Comparison of ENCODE assay signal across 26 mouse cellular contexts in the genomic region with DNA sequence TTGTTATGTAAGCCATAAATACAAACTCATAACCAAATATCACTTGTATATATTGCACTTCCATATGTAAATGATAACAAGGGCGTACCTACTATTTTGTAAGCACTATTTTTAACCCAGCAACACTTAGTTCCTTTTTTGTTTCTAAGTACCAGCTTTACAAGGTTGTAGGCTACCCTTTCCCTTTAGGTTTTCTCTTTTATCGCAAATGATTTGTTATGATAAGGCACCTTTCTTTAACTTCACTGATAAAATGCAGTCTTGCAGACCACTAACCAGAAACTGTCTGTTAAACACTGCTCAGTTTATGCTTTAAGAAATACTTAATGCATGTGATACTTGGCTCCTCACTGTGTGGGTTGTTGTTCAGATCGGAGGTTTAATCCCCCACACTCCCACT.
"Had no signal": no experiment of that assay in that cellular context is flagged by ENCODE, and none has a peak within 500 bp of the region (broad histone marks: within the 10 kb centered on the region; RNA-seq: fewer than 3 reads in every experiment).

No protein-coding gene starts in this region.

- H3K36me3 ChIP-seq: embryonic facial prominence, embryonic 10.5 days; embryonic facial prominence, embryonic 12.5 days; embryonic facial prominence, embryonic 13.5 days; embryonic facial prominence, embryonic 15.5 days; forebrain, embryonic 10.5 days; forebrain, embryonic 12.5 days; forebrain, embryonic 15.5 days; heart, embryonic 10.5 days had no signal

- H3K27ac ChIP-seq: embryonic facial prominence, embryonic 10.5 days; embryonic facial prominence, embryonic 12.5 days; embryonic facial prominence, embryonic 13.5 days; embryonic facial prominence, embryonic 15.5 days; forebrain, embryonic 10.5 days; forebrain, embryonic 12.5 days; forebrain, embryonic 13.5 days; forebrain, embryonic 15.5 days; gastrocnemius, adult 2 months; heart, adult 2 months; heart, embryonic 10.5 days had no signal

- DNase-seq: cerebellum, adult 9-11 months; cerebellum, postnatal 10 days; cerebellum, postnatal 14 days; cerebellum, postnatal 25 days; cerebellum, postnatal 36 days; embryo, embryonic 11 days; forebrain, postnatal 0 days; gastrocnemius, adult 2 months; gastrocnemius, postnatal 10 days; gastrocnemius, postnatal 14 days; gastrocnemius, postnatal 36 days; heart, adult 11 months; heart, adult 18-20 months; heart, adult 2 months had no signal

- ATAC-seq: forebrain, embryonic 13.5 days; forebrain, embryonic 14.5 days; forebrain, embryonic 15.5 days; forebrain, embryonic 16.5 days; forebrain, postnatal 0 days had no signal

- H3K4me1 ChIP-seq: embryonic facial prominence, embryonic 12.5 days; embryonic facial prominence, embryonic 13.5 days; embryonic facial prominence, embryonic 15.5 days; forebrain, embryonic 10.5 days; forebrain, embryonic 12.5 days; forebrain, embryonic 13.5 days; forebrain, embryonic 15.5 days had no signal

- H3K4me3 ChIP-seq: embryonic facial prominence, embryonic 10.5 days; embryonic facial prominence, embryonic 12.5 days; embryonic facial prominence, embryonic 13.5 days; embryonic facial prominence, embryonic 15.5 days; erythroblast, embryonic 14.5 days; forebrain, embryonic 10.5 days; forebrain, embryonic 12.5 days; forebrain, embryonic 13.5 days; forebrain, embryonic 15.5 days; gastrocnemius, adult 2 months; heart, adult 2 months; heart, embryonic 10.5 days had no signal

- H3K27me3 ChIP-seq: embryonic facial prominence, embryonic 12.5 days; embryonic facial prominence, embryonic 13.5 days; forebrain, embryonic 12.5 days; forebrain, embryonic 13.5 days; forebrain, embryonic 15.5 days had no signal

- H3K9me3 ChIP-seq: embryonic facial prominence, embryonic 12.5 days; forebrain, embryonic 12.5 days; forebrain, embryonic 15.5 days; heart, embryonic 10.5 days had no signal

- H3K9ac ChIP-seq: embryonic facial prominence, embryonic 12.5 days; embryonic facial prominence, embryonic 13.5 days; embryonic facial prominence, embryonic 15.5 days; forebrain, embryonic 12.5 days; forebrain, embryonic 13.5 days; forebrain, embryonic 15.5 days; forebrain, postnatal 0 days had no signal
